Mouse (Mus musculus): Measurements from ENCODE around the gene Myo15b. TPM values are rescaled to one million over a fixed set of nuclear protein-coding genes. Genes with fewer than 3 reads are reported as not detected.

Myo15b gene
- total RNA-seq, 2 experiments from 2014 or later, result not detected

DNA sequence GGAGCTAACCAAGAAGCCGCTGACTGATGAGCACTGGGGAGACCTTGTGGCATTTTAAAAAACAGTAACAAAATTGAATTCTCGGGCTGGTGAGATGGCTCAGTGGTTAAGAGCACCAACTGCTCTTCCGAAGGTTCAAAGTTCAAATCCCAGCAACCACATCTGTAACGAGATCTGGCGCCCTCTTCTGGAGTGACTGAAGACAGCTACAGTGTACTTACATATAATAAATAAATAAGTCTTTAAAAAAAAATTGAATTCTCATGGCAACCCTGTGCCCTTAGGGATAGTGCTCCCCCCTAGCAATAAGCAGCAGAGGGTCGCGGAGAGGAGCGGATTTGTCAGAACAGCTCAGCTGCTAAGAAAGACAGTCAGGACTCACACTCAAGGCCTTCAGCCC, 5.7 kb downstream of the Myo15b start:
- DNase-seq (ENCODE audit: low spot score), result no peak

- DNase-seq (ENCODE audit: low spot score), result no peak
Observed at GRCm38 (mm10) chr11:115869393-115869792, 11.2 kb downstream of the Myo15b start.

GRCm38 (mm10) chr11:115872437-115872836, 14.2 kb downstream of the Myo15b start:
- DNase-seq (ENCODE audit: low spot score), result no peak

- DNase-seq (ENCODE audit: low spot score), result no peak
Observed at GRCm38 (mm10) chr11:115875935-115876334, 17.7 kb downstream of the Myo15b start.

- no peak for DNase-seq (ENCODE audit: low spot score)
Observed at GRCm38 (mm10) chr11:115876438-115876837, 18.2 kb downstream of the Myo15b start.

- DNase-seq (ENCODE audit: low spot score), result no peak
Observed at GRCm38 (mm10) chr11:115877174-115877755, 19.1 kb downstream of the Myo15b start.

GRCm38 (mm10) chr11:115878071-115878470, 19.9 kb downstream of the Myo15b start:
- no peak for DNase-seq (ENCODE audit: low spot score)

- DNase-seq (ENCODE audit: low spot score), result no peak
Observed at GRCm38 (mm10) chr11:115881002-115881401, 22.8 kb downstream of the Myo15b start.

DNA sequence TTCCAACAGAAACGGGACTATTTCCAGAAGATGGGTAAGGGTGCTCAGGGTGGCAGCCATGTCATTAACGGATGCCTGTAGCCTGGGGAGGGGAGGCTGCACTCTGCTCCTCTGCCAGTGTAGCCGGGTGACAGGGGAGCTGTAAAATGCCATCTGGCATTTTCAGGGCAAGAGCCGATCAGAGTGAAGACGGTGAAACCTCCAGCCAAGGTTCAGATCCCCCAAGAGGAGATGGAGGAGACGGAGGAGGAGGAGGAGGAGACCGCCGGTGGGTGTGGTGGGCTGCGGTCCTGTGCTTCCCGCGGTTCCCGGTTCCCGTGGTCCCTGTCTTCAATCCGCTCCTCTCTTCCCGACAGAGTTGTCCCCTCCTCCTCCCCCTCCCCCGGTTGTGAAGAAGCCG, 25.0 kb downstream of the Myo15b start:
- DNase-seq (ENCODE audit: low spot score), result no peak

DNA sequence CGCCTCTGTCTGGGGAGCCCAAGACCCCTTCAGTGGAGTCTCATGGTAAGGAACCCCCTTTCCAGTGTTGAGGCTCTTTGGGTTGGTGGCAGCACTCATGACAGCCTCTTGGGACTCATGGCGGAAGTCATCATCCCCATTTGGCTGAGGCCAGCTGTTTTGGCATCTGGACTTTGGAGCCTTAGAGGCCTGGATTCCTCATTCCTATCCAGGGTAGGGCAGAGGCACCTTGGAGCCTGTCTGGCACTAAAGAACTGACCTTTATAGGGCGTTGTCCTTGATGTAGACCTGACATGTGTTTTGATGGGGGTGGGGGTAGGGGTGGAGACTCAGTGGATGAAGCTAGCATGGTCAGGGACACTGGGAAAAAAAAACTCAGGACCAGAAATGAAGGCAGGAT, 26.2 kb downstream of the Myo15b start:
- no peak for DNase-seq (ENCODE audit: low spot score)

DNA sequence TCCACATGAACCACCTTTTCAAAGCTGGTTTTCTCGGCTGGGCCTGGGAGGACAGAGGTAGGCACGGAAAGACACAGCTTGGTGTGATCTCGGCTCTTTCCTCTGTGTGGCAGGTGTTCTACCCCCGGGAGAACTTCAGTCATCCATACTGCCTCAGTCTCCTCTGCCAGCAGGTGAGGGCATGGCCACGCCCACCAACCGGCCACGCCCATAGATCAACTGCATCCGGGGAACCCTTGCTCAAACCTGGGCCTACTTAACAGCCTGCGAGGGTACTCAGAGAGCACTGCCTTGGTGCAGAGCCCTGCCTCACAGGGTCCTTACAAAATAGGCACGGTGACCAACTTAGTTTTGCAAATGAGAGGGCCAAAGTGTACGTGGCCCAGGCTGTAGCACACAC, 27.1 kb downstream of the Myo15b start:
- no peak for DNase-seq (ENCODE audit: low spot score)

GRCm38 (mm10) chr11:115886446-115886845, 28.2 kb downstream of the Myo15b start:
- no peak for DNase-seq (ENCODE audit: low spot score)

GRCm38 (mm10) chr11:115888020-115888419, 29.8 kb downstream of the Myo15b start:
- DNase-seq (ENCODE audit: low spot score), result no peak

- DNase-seq (ENCODE audit: low spot score), result no peak
Observed at GRCm38 (mm10) chr11:115889159-115889558, 31.0 kb downstream of the Myo15b start.

GRCm38 (mm10) chr11:115892213-115892612, 34.0 kb downstream of the Myo15b start:
- DNase-seq (ENCODE audit: low spot score), result no peak

DNA sequence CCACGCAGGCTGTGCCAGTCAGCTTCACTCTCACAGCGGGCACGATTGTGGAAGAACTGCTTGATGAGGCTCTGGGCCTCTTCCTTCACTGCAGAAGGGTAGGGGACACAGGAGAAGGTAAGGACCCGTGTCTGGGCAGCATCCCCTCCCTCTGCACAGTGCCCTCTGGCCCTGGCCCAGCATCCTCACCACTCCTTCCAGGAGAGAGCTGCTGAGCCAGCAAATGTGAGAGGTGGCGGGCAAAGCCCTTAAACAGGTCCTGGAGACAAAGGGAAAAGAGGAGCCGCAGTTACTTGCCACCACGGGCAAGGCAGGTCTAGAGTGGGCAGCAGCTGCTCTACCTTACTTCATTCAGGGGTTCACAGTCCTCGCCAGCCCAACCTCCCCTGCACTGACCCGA, 34.9 kb downstream of the Myo15b start:
- no peak for DNase-seq (ENCODE audit: low spot score)

DNA sequence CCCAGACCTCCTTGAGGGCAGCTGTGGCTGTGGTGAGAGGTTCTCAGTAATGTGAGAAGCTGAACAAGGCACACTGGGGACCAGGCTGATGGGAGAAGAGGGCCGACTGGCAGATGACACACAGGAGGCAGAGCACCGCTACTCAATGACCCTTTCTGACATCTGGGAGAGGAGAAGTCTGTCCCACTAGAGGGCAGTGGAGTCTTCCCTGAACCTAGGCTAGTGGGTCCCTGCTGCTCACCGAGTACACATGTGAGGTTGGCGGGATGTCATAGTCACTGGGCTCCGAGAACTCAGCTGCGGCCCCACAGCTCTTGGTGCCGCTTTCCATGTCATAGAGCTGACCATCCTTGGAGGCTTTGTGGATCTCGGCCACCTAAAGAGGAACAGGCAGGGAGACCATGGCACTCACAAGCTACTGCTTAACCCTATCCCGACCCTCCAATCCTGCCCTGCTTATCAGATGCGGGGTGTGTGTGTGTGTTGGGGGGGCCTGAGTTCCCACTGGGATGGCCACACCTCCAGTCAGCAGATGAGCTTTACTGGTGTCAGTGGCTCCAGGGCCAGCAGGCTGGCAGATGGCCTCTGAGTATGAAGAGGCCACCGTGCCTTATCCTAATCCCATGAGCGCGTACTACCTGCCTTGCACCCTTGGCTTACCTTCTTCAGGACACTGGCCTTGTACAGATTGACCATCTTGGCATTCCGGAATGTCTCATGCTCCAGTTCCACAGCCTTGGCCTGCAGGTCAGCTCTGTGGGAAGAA, 36.7 kb downstream of the Myo15b start:
- DNase-seq (ENCODE audit: low spot score), result no peak

DNA sequence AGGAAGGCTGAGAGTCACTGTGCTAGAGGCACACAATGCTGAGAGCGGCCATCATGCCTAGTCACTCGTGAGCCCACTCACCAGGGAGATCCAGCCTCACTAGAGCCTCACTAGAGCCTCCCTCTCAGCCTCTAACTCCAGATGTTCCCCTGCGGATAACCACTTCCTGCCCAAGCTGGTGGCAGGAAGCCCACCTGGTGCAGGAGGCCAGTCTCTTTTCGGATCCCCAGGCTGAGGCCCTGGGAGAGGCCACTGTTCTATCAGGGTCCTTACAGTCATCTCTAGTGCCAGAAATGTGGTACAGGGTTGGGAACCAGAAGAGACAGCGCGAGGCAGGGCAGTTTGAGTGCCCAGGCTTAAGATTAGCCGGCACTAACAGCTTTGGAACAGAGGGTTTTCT, 40.2 kb downstream of the Myo15b start:
- no peak for DNase-seq (ENCODE audit: low spot score)

- no peak for DNase-seq (ENCODE audit: low spot score)
Observed at GRCm38 (mm10) chr11:115898886-115899285, 40.7 kb downstream of the Myo15b start.

GRCm38 (mm10) chr11:115899486-115900266, 41.5 kb downstream of the Myo15b start, which contains the start of gene Smim5:
Gene Smim5 (plus strand): TSS chr11:115899966.
- DNase-seq (ENCODE audit: low spot score), result peak; percentile 76

DNA sequence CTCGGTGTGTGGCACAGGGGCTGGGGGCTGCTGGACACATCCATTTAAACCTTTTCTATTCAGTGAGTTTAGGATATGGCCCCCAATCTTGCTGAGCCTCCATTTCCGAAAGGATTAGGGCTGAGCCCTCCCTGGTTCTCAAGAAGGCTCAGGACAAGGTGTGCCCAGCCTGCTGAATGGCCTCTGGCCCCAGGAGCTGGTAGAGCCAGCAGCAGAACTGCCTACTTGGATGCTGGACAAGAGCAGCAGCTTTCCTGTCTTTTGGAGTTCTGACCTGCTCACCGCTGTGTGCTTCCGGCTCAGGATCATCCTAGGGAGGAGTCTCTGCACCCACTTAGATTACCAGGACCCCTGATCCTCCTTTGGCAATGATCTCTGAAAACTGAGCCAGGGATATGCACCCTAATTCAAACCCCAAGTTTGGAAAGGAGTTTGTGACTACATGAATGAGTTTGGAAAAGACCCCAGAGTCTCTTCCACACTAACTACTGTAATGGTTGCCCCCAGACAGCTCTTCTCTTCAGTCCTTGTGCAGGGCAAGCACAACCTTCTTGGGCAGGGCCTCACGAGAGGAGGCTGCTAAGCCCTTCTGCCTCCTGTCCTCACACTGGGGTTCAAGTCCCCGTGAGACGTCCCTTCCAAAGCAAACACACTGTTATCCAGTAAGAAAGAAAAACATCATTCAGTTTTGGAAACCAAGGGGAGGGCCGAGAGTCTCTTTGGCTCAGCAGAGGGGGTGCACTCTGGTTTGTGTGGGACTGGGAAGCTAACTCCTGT, 42.5 kb downstream of the Myo15b start:
- no peak for DNase-seq (ENCODE audit: low spot score)

Data from gastrocnemius, adult 18-20 months (tissue).